Mouse (Mus musculus): Measurements from ENCODE around the gene 1600014C23Rik. TPM values are rescaled to one million over a fixed set of nuclear protein-coding genes. Genes with fewer than 3 reads are reported as not detected.

Gene 1600014C23Rik
- not detected in 2 replicates for polyA plus RNA-seq (2012; rRNA removed)

GRCm38 (mm10) chr17:45733735-45734301, at the start of gene 1600014C23Rik:
TSS of gene 1600014C23Rik (minus strand) at chr17:45733844.

GRCm38 (mm10) chr17:45686716-45687115, 46.9 kb downstream of the 1600014C23Rik start, which contains the start of gene Tmem63b:
TSS of gene Tmem63b (minus strand) at chr17:45686905.

GRCm38 (mm10) chr17:45686093-45686619, 47.5 kb downstream of the 1600014C23Rik start, which contains the start of gene Mrpl14:
TSS of gene Mrpl14 (plus strand) at chr17:45686322.

Other genes with a start within 250 kb of the 1600014C23Rik start
- 27.4 and 28.5 TPM in 2 replicates for gene Aars2, start 227.0 kb downstream of the 1600014C23Rik start, polyA plus RNA-seq (2012; rRNA removed)
- gene Tcte1, start 210.4 kb downstream of the 1600014C23Rik start, polyA plus RNA-seq (2012; rRNA removed): 12.6 and 15.7 TPM in 2 replicates
- 2.6 and 2.7 TPM in 2 replicates for gene Tmem151b, start 184.2 kb downstream of the 1600014C23Rik start, polyA plus RNA-seq (2012; rRNA removed)
- 6.7 and 7.2 TPM in 2 replicates for gene Nfkbie, start 178.1 kb downstream of the 1600014C23Rik start, polyA plus RNA-seq (2012; rRNA removed)
- gene Slc35b2, start 170.0 kb downstream of the 1600014C23Rik start, polyA plus RNA-seq (2012; rRNA removed): 206 and 322 TPM in 2 replicates
- 340 and 531 TPM in 2 replicates for gene Hsp90ab1, start 160.6 kb downstream of the 1600014C23Rik start, polyA plus RNA-seq (2012; rRNA removed)
- gene Slc29a1, start 134.2 kb downstream of the 1600014C23Rik start, polyA plus RNA-seq (2012; rRNA removed): 198 and 207 TPM in 2 replicates
- 0.67 TPM in 1 of 2 replicates, not detected in the other for gene Mymx, start 131.7 kb downstream of the 1600014C23Rik start, polyA plus RNA-seq (2012; rRNA removed)
- gene Capn11, start 74.5 kb downstream of the 1600014C23Rik start, polyA plus RNA-seq (2012; rRNA removed): 0.05 and 0.07 TPM in 2 replicates
- 167 and 188 TPM in 2 replicates for gene Mrpl14, start 47.5 kb downstream of the 1600014C23Rik start, polyA plus RNA-seq (2012; rRNA removed)
- 67.3 and 96.1 TPM in 2 replicates for gene Tmem63b, start 46.9 kb downstream of the 1600014C23Rik start, polyA plus RNA-seq (2012; rRNA removed)